Mouse (Mus musculus): ENCODE data around the gene Taar7f.

GRCm38 (mm10) chr10:24040120-24040869 is 9.0 kb upstream of the Taar7f start:
- TF ChIP-seq GABPA (IDR thresholded peaks at IDR 0.05; ENCODE audit: insufficient replicate concordance, low read depth, low read length) (no peak), UBTF (IDR thresholded peaks at IDR 0.05; ENCODE audit: low read depth, low read length) (no peak), CTCF (conservative IDR thresholded peaks at IDR 0.05 in 1 of 2, IDR thresholded peaks at IDR 0.05 in 1 of 2; ENCODE audit: low read depth in 2 of 2, low read length in 2 of 2) (no peak), EP300 (IDR thresholded peaks at IDR 0.05; ENCODE audit: low read length) (no peak), SMC3 (IDR thresholded peaks at IDR 0.05; ENCODE audit: low read depth, low read length) (no peak), NRF1 (IDR thresholded peaks at IDR 0.05; ENCODE audit: low read depth, low read length) (no peak), ZMIZ1 (IDR thresholded peaks at IDR 0.05; ENCODE audit: low read depth, low read length) (no peak), TBP (conservative IDR thresholded peaks at IDR 0.05; ENCODE audit: low read depth, low read length) (no peak), MEF2A (IDR thresholded peaks at IDR 0.05; ENCODE audit: borderline replicate concordance, low read depth, low read length) (no peak), POLR2A (IDR thresholded peaks at IDR 0.05; ENCODE audit: low read depth, low read length) (no peak), JUND (conservative IDR thresholded peaks at IDR 0.05; ENCODE audit: low read depth, low read length) (no peak)
